Mouse (Mus musculus) forebrain, embryonic 16.5 days (tissue): ENCODE measurements around the gene Bcan. TPM values are rescaled to one million over a fixed set of nuclear protein-coding genes. Genes with fewer than 3 reads are reported as not detected.

Source experiments
- ATAC-seq: fragments of 200-750 bp; cut with Nextera tagmentation; 2 replicates; pipeline ENCODE4 v1.8.0; 2017; ENCODE audit warnings: mild to moderate bottlenecking, moderate library complexity
- H3K27ac ChIP-seq: fragments of 300-500 bp; sonication (generic); 2 replicates; pipeline ENCODE4 v1.5.1; 2014; ENCODE audit warnings: low read length, control low read depth
- H3K27me3 ChIP-seq: fragments of 300-500 bp; sonication (generic); replicated peaks from 2 replicates; pipeline ENCODE4 v1.6.1; 2014; ENCODE audit warnings: low read length; ENCODE audit not compliant: control insufficient read depth, insufficient read depth
- H3K36me3 ChIP-seq: fragments of 300-500 bp; sonication (generic); 2 replicates; pipeline ENCODE4 v1.6.1; 2014; ENCODE audit not compliant: control insufficient read depth, insufficient read depth
- H3K4me1 ChIP-seq: fragments of 300-500 bp; sonication (generic); replicated peaks from 2 replicates; pipeline ENCODE4 v1.6.1; 2014; ENCODE audit warnings: low read length; ENCODE audit not compliant: control insufficient read depth, insufficient read depth
- H3K4me2 ChIP-seq: fragments of 300-500 bp; sonication (generic); 2 replicates; pipeline ENCODE4 v1.6.1; 2014; ENCODE audit warnings: mild to moderate bottlenecking, low read length, control low read depth
- H3K4me3 ChIP-seq: fragments of 300-500 bp; sonication (generic); replicated peaks from 2 replicates; pipeline ENCODE4 v1.5.1; 2014; ENCODE audit warnings: mild to moderate bottlenecking, low read length, control low read depth
- H3K9ac ChIP-seq: fragments of 300-500 bp; sonication (generic); replicated peaks from 2 replicates; pipeline ENCODE4 v1.6.1; 2014; ENCODE audit warnings: low read depth, low read length, control low read depth
- H3K9me3 ChIP-seq: fragments of 300-500 bp; sonication (generic); 2 replicates; pipeline ENCODE4 v1.6.1; 2016; ENCODE audit warnings: low read length; ENCODE audit not compliant: control insufficient read depth
- WGBS: fragments of 180-500 bp; shearing (Covaris S2); extraction: QIAGEN DNeasy Blood & Tissue Kit; methylation state at CpG from one replicate; pipeline ENCODE4 v1.1.7; 2014; 5-methylcytosine and 5-hydroxymethylcytosine counted together
- polyA plus RNA-seq: library from polyadenylated mRNA; unstranded; fragments of >200 nt; fragmentation: Nextera tagmentation; extraction: Ambion mirVana; gene quantifications from 2 replicates; pipeline ENCODE4 v1.2.1, GENCODE M21; 2015

Gene Bcan
- polyA plus RNA-seq, 1 experiment from 2014 or later: 43.6 TPM

GRCm38 (mm10) chr3:87998747-87999146, 1.3 kb downstream of the Bcan start:
- Histone ChIP-seq H3K27me3 (peaks cover 68% of the 10 kb centered on the region), H3K27ac (no peak overlapping the region), H3K9ac (peak overlapping the region; percentile 42; the same call in 1 of the 2 replicates), H3K4me3 (peak overlapping the region; percentile 58), H3K36me3 (no peaks in the 10 kb centered on the region), H3K9me3 (no peaks in the 10 kb centered on the region), H3K4me2 (peak overlapping the region; percentile 89), H3K4me1 (peaks cover 44% of the 10 kb centered on the region)
- peak; percentile 43 for ATAC-seq
- WGBS: under 1% methylated on average over 6 of the region's 7 CpGs

- no peak for ATAC-seq
- Histone ChIP-seq H3K4me3 (peak overlapping the region; percentile 46), H3K4me2 (peak overlapping the region; percentile 80), H3K9ac (peak overlapping the region; percentile 53), H3K27me3 (peaks cover 70% of the 10 kb centered on the region), H3K27ac (no peak overlapping the region), H3K9me3 (no peaks in the 10 kb centered on the region), H3K4me1 (peaks cover 38% of the 10 kb centered on the region), H3K36me3 (no peaks in the 10 kb centered on the region)
- WGBS: 2% methylated on average over 48 of the region's 49 CpGs
These were observed 2.9 kb downstream of the Bcan start for GRCm38 (mm10) chr3:87996971-87997614.

DNA sequence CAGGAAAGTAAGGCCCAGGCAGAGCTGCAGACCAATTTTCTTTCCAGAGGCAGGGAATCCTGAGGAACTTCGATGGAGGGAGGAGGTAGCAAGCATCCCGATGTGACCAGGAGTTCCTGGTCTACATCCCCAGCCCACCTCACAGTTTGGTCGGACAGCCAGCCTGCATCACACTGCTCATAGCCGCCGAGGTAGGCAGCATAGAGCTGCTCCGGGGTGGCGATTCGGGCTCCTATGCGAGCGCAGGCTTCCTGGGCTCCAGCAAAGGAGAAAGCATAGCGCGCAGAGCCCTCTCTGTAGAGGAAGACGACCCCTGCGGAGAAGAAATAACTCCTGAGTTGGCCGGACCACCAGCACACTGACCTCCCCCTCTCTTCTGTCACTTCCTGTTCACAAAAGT, 3.6 kb downstream of the Bcan start:
- no peak for ATAC-seq
- Histone ChIP-seq H3K9ac (no peak overlapping the region), H3K36me3 (no peaks in the 10 kb centered on the region), H3K27me3 (peaks cover 65% of the 10 kb centered on the region), H3K4me3 (peak overlapping the region; percentile 46), H3K4me2 (peak overlapping the region; percentile 80), H3K4me1 (peaks cover 34% of the 10 kb centered on the region), H3K27ac (no peak overlapping the region), H3K9me3 (no peaks in the 10 kb centered on the region)
- 2% methylated on average over 15 of the region's 15 CpGs for WGBS

- Histone ChIP-seq H3K9me3 (no peaks in the 10 kb centered on the region), H3K27me3 (peaks cover 56% of the 10 kb centered on the region), H3K4me3 (no peak overlapping the region), H3K9ac (no peak overlapping the region), H3K27ac (no peak overlapping the region), H3K36me3 (no peaks in the 10 kb centered on the region), H3K4me2 (no peak overlapping the region), H3K4me1 (peaks cover 28% of the 10 kb centered on the region)
- no peak for ATAC-seq
- 25% methylated on average over 11 of the region's 11 CpGs for WGBS
These were observed 4.7 kb downstream of the Bcan start for GRCm38 (mm10) chr3:87995331-87995730.

DNA sequence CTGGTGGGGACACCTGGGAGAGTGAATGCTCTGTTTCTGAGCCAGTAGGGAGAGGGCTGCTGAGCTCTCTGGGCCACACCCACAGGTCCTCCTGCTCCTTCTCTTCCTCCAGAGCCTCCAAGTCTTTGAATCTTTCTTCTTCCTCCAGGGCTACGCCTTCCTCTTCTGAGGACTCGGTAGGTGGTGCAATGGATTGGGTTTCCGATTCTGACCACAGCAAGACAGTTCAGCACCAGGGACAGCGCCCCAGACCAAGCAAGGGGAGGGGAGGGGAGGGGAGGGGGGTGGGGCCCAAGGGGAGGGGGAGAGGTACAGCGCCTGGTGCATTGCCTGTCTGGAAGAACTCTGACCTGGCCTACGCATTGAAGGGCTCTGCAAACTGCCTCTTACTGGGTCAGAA, 6.6 kb downstream of the Bcan start:
- no peaks in the 10 kb centered on the region for H3K36me3 ChIP-seq
- ATAC-seq: no peak
- H3K4me3 ChIP-seq: no peak overlapping the region
- no peaks in the 10 kb centered on the region for H3K9me3 ChIP-seq
- H3K27ac ChIP-seq: no peak overlapping the region
- no peak overlapping the region for H3K9ac ChIP-seq
- H3K27me3 ChIP-seq: peaks cover 41% of the 10 kb centered on the region
- no peak overlapping the region for H3K4me2 ChIP-seq
- WGBS: 4% methylated on average over 5 of the region's 6 CpGs
- H3K4me1 ChIP-seq: peaks cover 11% of the 10 kb centered on the region

DNA sequence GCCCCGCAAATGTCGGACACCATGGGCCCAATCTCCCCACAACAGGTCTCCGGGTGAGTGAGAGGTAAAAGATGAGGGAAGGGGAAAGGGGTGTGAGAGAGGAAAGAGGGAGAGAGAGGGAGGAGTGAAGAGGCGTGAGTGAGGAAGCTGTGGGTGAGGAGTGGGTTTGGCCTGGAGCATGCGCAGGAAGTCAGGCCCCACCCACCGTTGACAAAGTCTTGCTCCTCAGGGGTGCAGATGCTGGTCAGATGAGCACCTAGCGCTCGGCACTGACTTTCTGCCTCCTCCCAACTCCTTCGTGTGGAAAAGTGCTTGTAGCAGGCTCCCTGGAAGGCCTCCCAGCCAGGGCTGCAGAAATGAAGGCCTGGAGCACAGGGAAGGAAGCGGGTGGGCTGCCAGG, 10.1 kb downstream of the Bcan start:
- H3K27me3 ChIP-seq: peaks cover 10% of the 10 kb centered on the region
- no peak for ATAC-seq
- H3K4me1 ChIP-seq: peaks cover 35% of the 10 kb centered on the region

DNA sequence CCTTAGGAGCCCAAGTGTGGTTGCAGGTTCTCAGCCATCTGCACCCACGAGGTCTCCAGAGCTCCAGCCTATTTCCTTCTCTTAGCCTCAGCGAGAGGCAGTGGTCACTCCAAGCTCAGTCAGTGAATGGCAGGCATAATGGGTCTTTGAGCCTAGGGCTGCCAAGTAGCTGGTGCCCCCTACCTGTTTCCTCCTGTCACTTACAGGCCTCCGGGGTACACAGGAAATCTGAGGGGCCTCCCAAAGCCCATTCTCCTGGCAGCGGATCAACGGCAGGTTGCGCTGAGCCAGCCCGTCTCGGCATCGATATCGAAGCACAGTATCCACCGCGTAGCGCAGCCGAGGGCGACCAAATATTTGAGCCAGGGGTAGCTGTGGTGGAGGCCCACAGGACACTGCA, 12.0 kb downstream of the Bcan start:
- Histone ChIP-seq H3K4me2 (peak overlapping the region; percentile 91), H3K9me3 (no peaks in the 10 kb centered on the region), H3K27ac (peak overlapping the region; percentile 68), H3K4me3 (peak overlapping the region; percentile 49), H3K27me3 (peaks cover 6% of the 10 kb centered on the region), H3K36me3 (no peaks in the 10 kb centered on the region), H3K4me1 (peaks cover 46% of the 10 kb centered on the region), H3K9ac (peak overlapping the region; percentile 69)
- 4% methylated on average over 15 of the region's 15 CpGs for WGBS
- peak; percentile 5; the same call in 1 of the 2 replicates for ATAC-seq

More for the DNA sequence above, 10.1 kb downstream of the Bcan start:
- H3K9me3 ChIP-seq: no peaks in the 10 kb centered on the region
- H3K4me3 ChIP-seq: no peak overlapping the region
- H3K27ac ChIP-seq: no peak overlapping the region
- no peak overlapping the region for H3K4me2 ChIP-seq
- H3K36me3 ChIP-seq: no peaks in the 10 kb centered on the region
- WGBS: 39% methylated on average over 10 of the region's 10 CpGs
- no peak overlapping the region for H3K9ac ChIP-seq

DNA sequence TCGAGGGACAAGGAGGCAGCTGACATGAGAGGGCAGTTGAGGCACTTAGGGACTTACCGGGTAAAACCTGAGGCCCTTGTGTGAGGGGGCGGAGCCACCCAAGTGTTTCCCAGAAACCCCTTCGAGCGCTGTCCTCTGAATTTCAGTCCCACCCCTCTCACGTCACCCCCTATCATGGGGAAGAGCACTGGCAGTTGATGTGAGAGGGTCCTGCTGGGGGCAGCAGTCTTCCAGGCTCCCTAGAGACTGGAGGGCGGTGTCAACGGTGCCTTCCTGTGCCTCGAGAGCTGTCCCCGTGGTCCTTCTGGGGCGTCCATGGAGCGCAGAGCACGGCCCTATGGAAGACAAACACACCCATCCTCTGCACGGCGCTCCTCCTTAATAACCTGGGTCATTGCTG, 12.4 kb downstream of the Bcan start:
- peak; percentile 82 for ATAC-seq
- no peaks in the 10 kb centered on the region for H3K9me3 ChIP-seq
- H3K36me3 ChIP-seq: no peaks in the 10 kb centered on the region
- peaks cover 2% of the 10 kb centered on the region; the same call in 1 of the 2 replicates for H3K27me3 ChIP-seq
- under 1% methylated on average over 15 of the region's 15 CpGs for WGBS
- H3K4me3 ChIP-seq: peak overlapping the region; percentile 49
- H3K9ac ChIP-seq: peak overlapping the region; percentile 69
- peak overlapping the region; percentile 70 for H3K27ac ChIP-seq
- peak overlapping the region; percentile 91 for H3K4me2 ChIP-seq
- H3K4me1 ChIP-seq: peaks cover 50% of the 10 kb centered on the region

DNA sequence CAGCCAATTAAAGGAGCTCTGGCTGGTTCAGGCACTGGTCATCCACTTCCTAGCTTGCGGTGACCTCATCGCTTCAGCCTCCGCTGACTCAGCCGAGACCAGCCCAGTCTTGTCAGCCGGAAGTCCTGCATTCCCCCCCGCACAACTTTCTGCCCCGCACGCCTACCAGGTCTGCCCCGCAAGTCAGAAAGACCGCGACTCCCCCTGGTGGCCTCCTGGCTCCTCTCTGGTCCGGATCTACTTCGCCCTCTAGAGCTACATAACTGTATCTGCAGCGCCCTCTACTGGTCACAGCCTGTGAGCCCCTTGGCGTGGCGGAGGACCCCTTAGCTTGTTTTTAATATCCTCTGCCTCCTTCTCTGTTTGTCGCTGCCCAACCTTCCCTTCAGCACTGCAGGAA, 13.2 kb downstream of the Bcan start:
- Histone ChIP-seq H3K4me2 (peak overlapping the region; percentile 91), H3K9ac (peak overlapping the region; percentile 69), H3K27me3 (no peaks in the 10 kb centered on the region; the same call in 1 of the 2 replicates), H3K4me1 (peaks cover 58% of the 10 kb centered on the region), H3K9me3 (no peaks in the 10 kb centered on the region), H3K27ac (peak overlapping the region; percentile 70), H3K4me3 (peak overlapping the region; percentile 49), H3K36me3 (no peaks in the 10 kb centered on the region)
- peak; percentile 83 for ATAC-seq
- WGBS: under 1% methylated on average over 17 of the region's 17 CpGs
